Mouse (Mus musculus): ENCODE results near the gene Tmem165. TPM values are rescaled to one million over a fixed set of nuclear protein-coding genes. Genes with fewer than 3 reads are reported as not detected.

The Tmem165 gene
- total RNA-seq, 2 experiments from 2014 or later = 105 to 147 TPM

DNA sequence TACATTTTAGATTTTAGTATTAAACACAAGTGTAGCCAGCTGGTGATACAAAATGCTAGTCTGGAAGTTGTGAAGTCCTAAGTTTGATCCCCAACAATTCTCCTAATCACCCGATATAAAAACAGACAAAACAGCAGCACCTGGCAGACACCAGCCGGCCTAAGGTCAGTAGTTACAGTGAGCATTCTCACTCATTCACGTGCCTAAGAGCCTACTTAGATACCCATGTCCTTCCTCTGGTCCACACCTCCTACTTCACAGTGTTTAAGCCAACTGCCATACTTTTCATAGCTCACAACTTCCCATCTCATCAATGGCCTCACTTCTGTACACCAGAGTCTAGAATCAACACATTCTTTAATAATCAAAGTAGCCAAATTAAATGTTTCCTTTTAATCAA lies 59.6 kb downstream of the Tmem165 start:
- no peak for ATAC-seq (replicated peaks; ENCODE audit: poor library complexity, severe bottlenecking)

DNA sequence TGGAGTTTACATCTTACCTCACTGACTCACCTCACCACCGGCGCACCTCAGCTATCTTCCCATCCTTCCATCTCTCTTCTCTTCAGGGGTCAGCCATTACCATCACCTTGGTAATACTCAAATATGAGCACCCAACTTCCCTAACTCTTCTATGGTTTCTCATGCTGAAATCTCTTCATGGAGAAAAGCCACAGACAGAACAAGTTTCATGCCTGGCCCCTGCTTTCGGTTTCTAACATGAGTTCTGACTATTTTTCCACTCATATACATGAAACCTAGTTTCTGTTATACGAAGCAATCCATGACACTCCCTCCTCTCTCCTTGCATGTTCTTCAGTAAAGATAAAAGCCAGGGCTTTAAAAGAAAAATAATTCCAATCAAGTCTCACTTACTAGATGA lies 60.2 kb downstream of the Tmem165 start:
- ATAC-seq (replicated peaks; ENCODE audit: poor library complexity, severe bottlenecking) = no peak

DNA sequence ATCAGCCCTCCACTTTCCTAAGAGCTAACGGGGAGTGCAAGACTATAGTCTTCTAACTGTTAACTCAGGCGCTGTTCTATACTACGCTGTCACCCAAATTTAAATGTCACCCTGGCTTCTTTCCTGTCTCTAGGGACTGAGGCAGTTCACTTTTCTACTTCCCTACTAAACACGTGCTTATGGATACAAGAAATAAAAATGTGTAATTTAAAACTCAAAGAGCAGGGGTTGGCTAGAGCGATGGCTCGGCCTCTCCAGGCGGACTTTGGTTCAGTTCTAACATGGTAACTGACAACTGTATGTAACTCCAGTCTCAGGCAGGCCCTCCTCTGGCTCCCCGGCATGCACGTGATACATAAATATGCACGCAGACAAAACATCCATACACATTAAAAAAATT lies 60.8 kb downstream of the Tmem165 start:
- ATAC-seq (replicated peaks; ENCODE audit: poor library complexity, severe bottlenecking) = no peak

DNA sequence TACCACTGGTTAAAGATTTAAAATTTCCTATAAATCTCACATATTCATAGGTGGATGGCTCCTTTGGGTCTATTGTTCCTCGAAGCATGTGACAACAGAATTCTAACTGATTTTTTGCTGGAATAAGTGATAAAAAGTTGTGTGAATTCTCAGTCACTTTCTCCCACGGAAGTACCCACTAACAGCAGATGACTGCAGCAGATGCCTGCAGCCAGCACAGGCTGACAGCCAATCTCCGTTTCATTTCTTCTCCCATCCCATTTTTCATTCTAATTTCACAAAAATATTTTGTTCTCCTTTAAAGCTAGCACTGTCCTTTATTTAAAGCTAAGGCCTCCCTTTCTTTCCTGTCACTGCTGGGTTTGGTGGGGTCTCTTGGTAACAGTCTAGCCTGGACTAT lies 61.7 kb downstream of the Tmem165 start:
- no peak for ATAC-seq (replicated peaks; ENCODE audit: poor library complexity, severe bottlenecking)

DNA sequence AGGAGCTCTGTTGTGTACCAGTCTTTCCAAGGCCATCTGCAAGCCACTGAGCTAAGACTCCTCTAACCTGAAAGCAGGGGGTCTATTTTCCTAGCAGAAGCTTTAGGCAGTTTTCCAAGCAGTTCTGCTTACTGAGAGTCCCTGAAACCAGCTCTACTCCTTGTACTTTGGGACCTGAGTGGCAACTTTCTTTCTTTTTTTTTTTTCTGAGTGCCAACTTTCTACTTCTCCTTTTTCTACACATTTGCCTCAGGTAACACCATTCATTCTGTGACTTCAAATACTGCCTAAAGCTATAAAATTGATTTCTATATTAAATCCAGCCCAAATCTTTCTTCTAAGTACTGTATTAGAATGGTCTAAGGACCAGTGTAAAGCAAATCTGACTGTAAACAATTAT lies 62.9 kb downstream of the Tmem165 start:
- ATAC-seq (replicated peaks; ENCODE audit: poor library complexity, severe bottlenecking) = no peak

DNA sequence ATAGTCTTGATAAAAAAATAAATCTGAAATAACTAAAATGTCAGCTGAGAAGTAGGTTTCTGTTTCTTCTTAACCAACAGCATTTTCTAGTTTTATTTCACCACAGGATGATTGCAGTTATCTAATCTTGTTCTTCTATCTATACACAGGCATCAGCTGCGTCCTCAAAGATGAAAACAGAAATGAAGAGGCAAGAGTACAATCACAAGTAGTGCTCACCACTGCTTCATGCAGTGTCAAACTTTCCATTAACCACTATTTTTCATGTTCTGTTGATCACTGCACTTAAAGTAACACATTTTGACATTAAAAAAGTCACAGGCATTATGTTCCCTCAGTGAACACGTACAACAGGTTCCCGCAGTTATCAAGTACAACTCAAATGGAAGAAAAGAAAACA lies 67.3 kb downstream of the Tmem165 start:
- ATAC-seq (replicated peaks; ENCODE audit: poor library complexity, severe bottlenecking) = no peak

Other genes starting within 250 kb of the Tmem165 start
- gene Kdr, start 205.4 kb upstream of the Tmem165 start, total RNA-seq (2014; fragmentation: Nextera tagmentation) = not detected in 2 replicates
- 0.15 TPM in 1 of 2 replicates, not detected in the other for gene Kdr, start 205.4 kb upstream of the Tmem165 start, total RNA-seq (2017)
- 36.0 and 38.7 TPM in 2 replicates for gene Srd5a3, start 43.6 kb upstream of the Tmem165 start, total RNA-seq (2014; fragmentation: Nextera tagmentation)
- gene Srd5a3, start 43.6 kb upstream of the Tmem165 start, total RNA-seq (2017) = 34.8 and 40.6 TPM in 2 replicates
- 10.6 and 12.5 TPM in 2 replicates for gene Clock, start 120.9 kb downstream of the Tmem165 start, total RNA-seq (2014; fragmentation: Nextera tagmentation)
- gene Clock, start 120.9 kb downstream of the Tmem165 start, total RNA-seq (2017) = 8.0 and 12.3 TPM in 2 replicates
- not detected in 2 replicates for gene Pdcl2, start 147.3 kb downstream of the Tmem165 start, total RNA-seq (2014; fragmentation: Nextera tagmentation)
- gene Pdcl2, start 147.3 kb downstream of the Tmem165 start, total RNA-seq (2017) = not detected in 2 replicates
- gene Nmu, start 179.9 kb downstream of the Tmem165 start, total RNA-seq (2014; fragmentation: Nextera tagmentation) = not detected in 2 replicates
- gene Nmu, start 179.9 kb downstream of the Tmem165 start, total RNA-seq (2017) = not detected in 2 replicates